Mouse (Mus musculus) forebrain, postnatal 0 days (tissue): ENCODE measurements around the gene Cercam. TPM values are rescaled to one million over a fixed set of nuclear protein-coding genes. Genes with fewer than 3 reads are reported as not detected.

Source experiments
- ATAC-seq: fragments of 200-750 bp; cut with Nextera tagmentation; 2 replicates; pipeline ENCODE4 v1.8.0; 2017; ENCODE audit warnings: mild to moderate bottlenecking, moderate library complexity
- DNase-seq: peaks from one replicate; pipeline ENCODE4 v3.0.0-alpha.2; 2015
- H3K27ac ChIP-seq: fragments of 300-500 bp; sonication (generic); 2 replicates; pipeline ENCODE4 v1.5.1; 2014; ENCODE audit warnings: low read depth, mild to moderate bottlenecking, antibody characterized with exemption, low read length, moderate library complexity, mixed read lengths
- H3K27me3 ChIP-seq: fragments of 300-500 bp; sonication (generic); 2 replicates; pipeline ENCODE4 v1.6.1; 2014; ENCODE audit warnings: mild to moderate bottlenecking, low read length, mixed read lengths; ENCODE audit not compliant: insufficient read depth
- H3K36me3 ChIP-seq: fragments of 300-500 bp; sonication (generic); 2 replicates; pipeline ENCODE4 v1.6.1; 2014; ENCODE audit warnings: mild to moderate bottlenecking, moderate library complexity; ENCODE audit not compliant: insufficient read depth
- H3K4me1 ChIP-seq: fragments of 300-500 bp; sonication (generic); 2 replicates; pipeline ENCODE4 v1.6.1; 2014; ENCODE audit warnings: antibody characterized with exemption; ENCODE audit not compliant: insufficient read depth
- H3K4me2 ChIP-seq: fragments of 300-500 bp; sonication (generic); 2 replicates; pipeline ENCODE4 v1.6.1; 2014; ENCODE audit warnings: low read depth, mild to moderate bottlenecking, moderate library complexity
- H3K4me3 ChIP-seq: fragments of 300-500 bp; sonication (generic); 2 replicates; pipeline ENCODE4 v1.5.1; 2014; ENCODE audit warnings: low read depth, low read length, mixed read lengths
- H3K9ac ChIP-seq: fragments of 300-500 bp; sonication (generic); 2 replicates; pipeline ENCODE4 v1.6.1; 2014; ENCODE audit warnings: mild to moderate bottlenecking
- H3K9me3 ChIP-seq: fragments of 300-500 bp; sonication (generic); 2 replicates; pipeline ENCODE4 v1.6.1; 2016; ENCODE audit warnings: low read length
- CTCF ChIP-seq: sonication (generic); IDR thresholded peaks from 2 replicates; pipeline ENCODE4 v1.5.1; 2016; ENCODE audit warnings: antibody characterized with exemption, control low read depth, low read depth
- WGBS: fragments of 180-500 bp; shearing (Covaris S2); extraction: QIAGEN DNeasy Blood & Tissue Kit; methylation state at CpG from one replicate; pipeline ENCODE4 v1.1.7; 2014; 5-methylcytosine and 5-hydroxymethylcytosine counted together
- polyA plus RNA-seq: library from polyadenylated mRNA; unstranded; fragments of >200 nt; fragmentation: Nextera tagmentation; extraction: Ambion mirVana; gene quantifications from 2 replicates; pipeline ENCODE4 v1.2.1, GENCODE M21; 2015
- total RNA-seq: library from RNA; depleted of rRNA; stranded (reverse); fragments of >200 nt; gene quantifications from 2 replicates; pipeline ENCODE4 v1.2.3, GENCODE M21; 2014

Cercam gene
- total and polyA plus RNA-seq, 2 experiments from 2014 or later, result 14.1 to 16.9 TPM

GRCm38 (mm10) chr2:29831106-29831505 lies 37.9 kb upstream of the Cercam start:
- Histone ChIP-seq H3K36me3 (peaks cover 22% of the 10 kb centered on the region; the same call in 1 of the 2 replicates), H3K27ac (no peak overlapping the region), H3K4me1 (0 out of 2 replicates have a peak, but pooled peaks cover 9% of the 10 kb centered on the region), H3K9me3 (no peaks in the 10 kb centered on the region), H3K4me2 (no peak overlapping the region), H3K9ac (no peak overlapping the region), H3K27me3 (no peaks in the 10 kb centered on the region), H3K4me3 (no peak overlapping the region)
- no peak for ATAC-seq
- no peak for DNase-seq
- 91% methylated on average over 4 of the region's 4 CpGs for WGBS
- no peak for TF ChIP-seq CTCF

DNA sequence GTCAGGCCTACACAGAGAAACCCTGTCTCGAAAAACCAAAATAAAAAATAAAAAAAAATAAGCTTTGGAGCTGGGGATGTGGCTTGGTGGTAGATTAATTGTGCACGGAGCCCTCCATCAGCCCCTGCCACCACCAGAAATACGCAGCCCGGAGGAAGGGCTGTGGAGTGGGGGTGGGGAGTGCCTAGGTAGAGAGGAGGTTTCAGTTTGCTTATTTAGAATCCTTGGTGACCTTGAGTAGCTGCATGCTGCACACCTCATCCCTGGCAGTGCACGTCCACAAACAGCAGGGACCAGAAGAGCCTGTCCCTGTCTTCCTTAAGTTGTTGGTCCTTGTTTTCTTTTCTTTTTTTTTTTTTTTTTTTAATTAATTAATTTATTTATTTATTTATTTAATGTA lies 35.2 kb upstream of the Cercam start:
- no peak overlapping the region for H3K27ac ChIP-seq
- DNase-seq (no peak), ATAC-seq (no peak)
- H3K4me2 ChIP-seq, result no peak overlapping the region
- H3K4me3 ChIP-seq, result no peak overlapping the region
- no peak for TF ChIP-seq CTCF
- H3K36me3 ChIP-seq, result peaks cover 24% of the 10 kb centered on the region; the same call in 1 of the 2 replicates
- no peaks in the 10 kb centered on the region for H3K4me1 ChIP-seq
- no peaks in the 10 kb centered on the region for H3K27me3 ChIP-seq
- WGBS, result 93% methylated on average over 5 of the region's 5 CpGs
- no peak overlapping the region for H3K9ac ChIP-seq
- no peaks in the 10 kb centered on the region for H3K9me3 ChIP-seq

DNA sequence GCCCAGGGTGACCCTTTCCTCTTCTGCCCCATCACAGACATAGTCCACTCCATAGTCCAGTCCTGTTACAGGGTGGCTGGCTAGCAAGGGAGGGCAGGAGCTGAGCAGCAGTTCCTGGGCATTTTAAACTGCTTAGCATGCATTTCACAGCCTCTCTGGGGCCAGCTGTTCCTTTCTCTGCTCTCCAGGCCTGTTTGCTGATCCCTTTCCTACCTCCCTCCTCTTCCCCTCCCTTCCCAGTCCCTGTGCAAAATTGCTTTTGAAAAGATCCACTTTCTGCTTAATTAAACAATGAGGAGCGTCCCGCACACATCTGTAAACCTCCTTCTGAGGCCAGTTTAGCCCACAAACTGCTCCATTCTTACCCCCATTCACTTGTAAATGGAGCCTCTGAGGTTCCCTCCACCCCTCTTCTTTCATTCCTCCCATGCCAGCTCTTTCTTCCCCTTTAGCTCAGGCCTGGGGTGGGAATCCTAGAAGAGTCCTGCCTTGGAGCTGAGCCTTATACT lies 33.5 kb upstream of the Cercam start:
- WGBS, result 5% methylated on average over 2 of the region's 2 CpGs
- no peaks in the 10 kb centered on the region for H3K27me3 ChIP-seq
- no peak overlapping the region for H3K4me3 ChIP-seq
- ATAC-seq, result no peak
- no peak overlapping the region for H3K9ac ChIP-seq
- H3K4me2 ChIP-seq, result no peak overlapping the region
- H3K9me3 ChIP-seq, result no peaks in the 10 kb centered on the region
- DNase-seq, result no peak
- peaks cover 21% of the 10 kb centered on the region; the same call in 1 of the 2 replicates for H3K36me3 ChIP-seq
- H3K27ac ChIP-seq, result no peak overlapping the region
- no peaks in the 10 kb centered on the region for H3K4me1 ChIP-seq
- no peak for TF ChIP-seq CTCF

DNA sequence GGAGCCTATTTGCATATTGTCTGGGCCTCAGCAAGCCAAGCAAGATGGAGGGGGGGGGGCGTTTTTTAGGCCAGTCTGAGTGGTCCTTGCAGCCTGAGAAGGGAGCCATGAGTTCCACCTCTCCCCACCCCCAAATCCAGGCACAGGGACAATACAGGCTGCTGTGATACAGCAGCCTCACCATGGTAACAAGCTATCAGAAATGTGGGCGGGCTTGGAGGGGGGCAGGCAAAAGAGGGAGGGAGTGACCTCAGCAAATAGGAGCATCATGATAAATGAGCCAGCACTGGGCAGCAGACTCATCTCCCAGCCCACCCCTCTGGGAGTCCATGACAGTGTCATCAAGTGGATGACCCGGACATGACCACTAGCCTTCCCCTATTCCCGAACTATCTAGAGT lies 29.5 kb upstream of the Cercam start:
- no peak overlapping the region for H3K4me2 ChIP-seq
- H3K4me3 ChIP-seq, result no peak overlapping the region
- no peak overlapping the region for H3K9ac ChIP-seq
- peaks cover 14% of the 10 kb centered on the region for H3K27me3 ChIP-seq
- WGBS, result 38% methylated on average over 4 of the region's 4 CpGs
- no peaks in the 10 kb centered on the region for H3K4me1 ChIP-seq
- peaks cover 38% of the 10 kb centered on the region for H3K36me3 ChIP-seq
- H3K27ac ChIP-seq, result no peak overlapping the region
- no peak for ATAC-seq
- no peak for TF ChIP-seq CTCF
- DNase-seq, result no peak
- no peaks in the 10 kb centered on the region for H3K9me3 ChIP-seq

DNA sequence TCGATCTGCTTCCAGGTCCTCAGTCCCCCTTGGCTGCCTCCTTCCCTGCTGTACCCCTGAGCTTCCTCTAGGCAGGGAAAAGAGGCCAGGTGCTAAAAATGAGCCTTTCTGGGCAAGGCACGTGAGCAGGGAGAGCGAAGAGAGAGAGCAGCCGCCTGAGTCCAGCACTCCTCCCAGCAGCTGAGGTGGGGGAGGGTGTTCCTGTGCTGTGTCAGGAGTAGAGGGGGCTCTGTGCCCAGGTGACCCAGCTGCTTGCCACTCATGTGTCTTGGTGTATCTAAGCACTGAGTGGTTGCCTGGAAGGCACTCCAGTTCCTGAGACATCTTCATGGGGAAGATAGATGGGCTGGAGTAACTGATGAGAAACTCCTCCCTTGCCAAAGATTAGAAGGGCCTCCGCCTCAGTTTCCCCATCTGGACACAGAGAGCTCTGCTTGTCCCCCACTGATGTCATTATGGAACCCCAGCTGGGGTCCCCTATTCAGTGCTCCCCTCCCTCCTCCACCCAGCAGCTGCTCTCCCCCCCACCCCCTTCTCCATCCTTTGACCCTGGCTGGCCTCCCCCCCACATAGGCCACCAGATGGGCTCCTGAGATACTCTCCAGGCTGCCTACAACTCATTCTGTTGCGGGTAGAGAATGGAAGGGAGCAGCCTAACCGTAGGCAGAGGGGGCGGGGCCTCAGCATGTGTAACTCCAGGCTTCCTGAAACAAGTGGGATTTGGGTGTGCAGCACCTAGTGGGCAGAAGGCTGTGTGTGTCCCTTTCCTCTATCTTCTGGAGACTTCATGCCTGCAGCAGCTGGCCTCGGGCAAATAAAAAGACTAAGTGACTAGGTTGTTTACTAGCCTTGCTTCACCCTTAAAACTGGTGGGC lies 25.5 kb upstream of the Cercam start:
- Histone ChIP-seq H3K4me2 (no peak overlapping the region), H3K9me3 (no peaks in the 10 kb centered on the region), H3K9ac (no peak overlapping the region), H3K27ac (no peak overlapping the region), H3K4me1 (no peaks in the 10 kb centered on the region), H3K4me3 (no peak overlapping the region), H3K27me3 (peaks cover 30% of the 10 kb centered on the region), H3K36me3 (peaks cover 32% of the 10 kb centered on the region)
- ATAC-seq, result no peak
- no peak for TF ChIP-seq CTCF
- 61% methylated on average over 9 of the region's 9 CpGs for WGBS
- no peak for DNase-seq

GRCm38 (mm10) chr2:29844115-29844514 lies 24.8 kb upstream of the Cercam start:
- no peaks in the 10 kb centered on the region for H3K9me3 ChIP-seq
- DNase-seq, result no peak
- WGBS, result 83% methylated on average over 2 of the region's 2 CpGs
- H3K27me3 ChIP-seq, result peaks cover 30% of the 10 kb centered on the region
- ATAC-seq, result no peak
- H3K4me3 ChIP-seq, result no peak overlapping the region
- no peak overlapping the region for H3K9ac ChIP-seq
- H3K4me2 ChIP-seq, result no peak overlapping the region
- H3K4me1 ChIP-seq, result no peaks in the 10 kb centered on the region
- peaks cover 28% of the 10 kb centered on the region for H3K36me3 ChIP-seq
- TF ChIP-seq CTCF, result no peak
- H3K27ac ChIP-seq, result no peak overlapping the region

DNA sequence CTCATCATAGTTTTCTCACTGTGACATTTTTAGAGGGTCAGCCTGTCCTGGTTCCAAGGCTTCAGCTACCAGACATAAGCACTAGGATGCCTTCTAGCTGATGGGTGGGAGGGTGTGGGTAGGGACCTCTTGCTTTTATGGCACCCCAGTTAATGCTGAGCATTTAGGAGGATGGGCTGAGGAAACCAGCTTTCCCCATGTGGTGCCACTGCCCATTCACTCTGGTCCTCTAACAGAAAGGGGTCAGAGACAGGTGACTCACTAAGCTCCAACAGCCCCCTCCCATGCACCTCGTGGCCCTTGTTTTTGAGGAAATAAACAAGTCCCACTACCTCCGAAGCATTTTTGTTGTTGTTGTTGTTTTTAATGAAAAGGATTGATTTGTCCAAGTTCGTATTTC lies 24.3 kb upstream of the Cercam start:
- Histone ChIP-seq H3K4me1 (no peaks in the 10 kb centered on the region), H3K9ac (no peak overlapping the region), H3K4me2 (no peak overlapping the region), H3K27ac (no peak overlapping the region), H3K9me3 (no peaks in the 10 kb centered on the region), H3K4me3 (peak overlapping the region; percentile 7; the same call in 1 of the 2 replicates), H3K36me3 (peaks cover 28% of the 10 kb centered on the region), H3K27me3 (peaks cover 30% of the 10 kb centered on the region)
- ATAC-seq (no peak), DNase-seq (no peak)
- 21% methylated on average over 3 of the region's 3 CpGs for WGBS
- no peak for TF ChIP-seq CTCF
